19 mouse cellular contexts compared by ENCODE assay signal in genomic region chr6:120190365-120190764, GRCm38 (mm10).
DNase-seq lines count a peak whose midpoint lies in the region; ATAC-seq and TF ChIP-seq lines count a peak whose summit lies in the region.
"Had no signal": no experiment of that assay in that cellular context is flagged by ENCODE, and none has a peak within 500 bp of the region (broad histone marks: within the 10 kb centered on the region; RNA-seq: fewer than 3 reads in every experiment).

No protein-coding gene starts in this region.

- H3K79me2 ChIP-seq in macrophage (ENCODE audit: inconsistent target) = no peaks in the 10 kb centered on the region

- no peak for TF ChIP-seq CTCF in heart, postnatal 0 days (IDR thresholded peaks at IDR 0.05; ENCODE audit: low read depth)
- no peak for TF ChIP-seq CTCF in cerebellum, adult 2 months (IDR thresholded peaks at IDR 0.05; ENCODE audit: borderline replicate concordance, insufficient read depth, low read depth, low read length)

- no peak for ATAC-seq in heart, postnatal 0 days (ENCODE audit: insufficient read depth, low read depth)
- ATAC-seq: intestine, embryonic 16.5 days had no signal

- WGBS in heart, postnatal 0 days = 89% methylated on average over 4 of the region's 4 CpGs
- WGBS in macrophage (ENCODE audit: missing documents) = 48% methylated on average over 4 of the region's 4 CpGs
- 98% methylated on average over 4 of the region's 4 CpGs for WGBS in cerebellum, adult 2 months

- no peak overlapping the region for H3K9ac ChIP-seq in heart, postnatal 0 days (replicated peaks; ENCODE audit: low read depth, low read length)
- H3K9ac ChIP-seq: embryonic facial prominence, embryonic 12.5 days; hindbrain, embryonic 12.5 days; limb, embryonic 13.5 days; neural tube, embryonic 15.5 days; stomach, embryonic 15.5 days had no signal

- peak overlapping the region; percentile 5; the same call in 1 of the 2 replicates for H3K27ac ChIP-seq in heart, postnatal 0 days (ENCODE audit: low read depth)
- peak overlapping the region; percentile 95 for H3K27ac ChIP-seq in macrophage
- H3K27ac ChIP-seq in cerebellum, adult 2 months (ENCODE audit: insufficient read depth, low read length) = no peak overlapping the region
- H3K27ac ChIP-seq: embryonic facial prominence, embryonic 12.5 days; hindbrain, embryonic 12.5 days; kidney, postnatal 0 days; limb, embryonic 13.5 days; neural tube, embryonic 15.5 days; stomach, embryonic 15.5 days had no signal

- H3K27me3 ChIP-seq in heart, postnatal 0 days (ENCODE audit: control insufficient read depth, insufficient read depth, low read length) = no peaks in the 10 kb centered on the region
- no peaks in the 10 kb centered on the region for H3K27me3 ChIP-seq in cerebellum, adult 2 months (ENCODE audit: control insufficient read depth, insufficient read depth, low read length)
- H3K27me3 ChIP-seq: neural tube, embryonic 15.5 days; stomach, embryonic 15.5 days had no signal

- no peaks in the 10 kb centered on the region for H3K9me3 ChIP-seq in heart, postnatal 0 days (replicated peaks; ENCODE audit: control insufficient read depth, low read length)
- H3K9me3 ChIP-seq: embryonic facial prominence, embryonic 12.5 days; G1E; hindbrain, embryonic 12.5 days; limb, embryonic 13.5 days; neural tube, embryonic 15.5 days; stomach, embryonic 15.5 days had no signal

- no peak for TF ChIP-seq POLR2A in cerebellum, adult 2 months (IDR thresholded peaks at IDR 0.05; ENCODE audit: borderline replicate concordance, insufficient read depth, low read length)

- H3K4me1 ChIP-seq in heart, postnatal 0 days (ENCODE audit: control insufficient read depth, insufficient read depth) = peaks cover 18% of the 10 kb centered on the region
- H3K4me1 ChIP-seq in cerebellum, adult 2 months (ENCODE audit: control insufficient read depth, insufficient read depth, low read length) = no peaks in the 10 kb centered on the region; the same call in 1 of the 2 replicates

- no peaks in the 10 kb centered on the region for H3K36me3 ChIP-seq in heart, postnatal 0 days (replicated peaks; ENCODE audit: control insufficient read depth, insufficient read depth, low read length)
- no peaks in the 10 kb centered on the region for H3K36me3 ChIP-seq in macrophage (ENCODE audit: inconsistent target)
- H3K36me3 ChIP-seq: embryonic facial prominence, embryonic 12.5 days; G1E; hindbrain, embryonic 12.5 days; limb, embryonic 13.5 days; neural tube, embryonic 15.5 days; stomach, embryonic 15.5 days had no signal

- peak; percentile 36 for DNase-seq in adrenal gland, adult 2 months
- DNase-seq in adrenal gland, postnatal 25 days = no peak
- DNase-seq in heart, postnatal 0 days (ENCODE audit: low spot score) = no peak
- DNase-seq in heart, postnatal 4 days = no peak
- DNase-seq in Muller cell, postnatal 12 days (ENCODE audit: inconsistent ontology term) = peak; percentile 43
- no peak for DNase-seq in cerebellum, adult 2 months
- DNase-seq in lung, postnatal 25 days (ENCODE audit: low spot score) = no peak
- DNase-seq: cerebellum, adult 11-12 months; lung, adult 2 months; thymus, postnatal 25 days had no signal

- H3K4me3 ChIP-seq in heart, postnatal 0 days (ENCODE audit: low read depth, low read length) = no peak overlapping the region
- H3K4me3 ChIP-seq in macrophage (ENCODE audit: inconsistent target) = no peak overlapping the region
- H3K4me3 ChIP-seq in cerebellum, adult 2 months (replicated peaks; ENCODE audit: insufficient read depth, low read depth, low read length) = no peak overlapping the region
- H3K4me3 ChIP-seq: embryonic facial prominence, embryonic 12.5 days; hindbrain, embryonic 12.5 days; limb, embryonic 13.5 days; neural tube, embryonic 15.5 days; stomach, embryonic 15.5 days had no signal

- H3K4me2 ChIP-seq in heart, postnatal 0 days (ENCODE audit: low read depth, low read length) = no peak overlapping the region
- H3K4me2 ChIP-seq: embryonic facial prominence, embryonic 12.5 days; hindbrain, embryonic 12.5 days; limb, embryonic 13.5 days; neural tube, embryonic 15.5 days; stomach, embryonic 15.5 days had no signal

- no peak for TF ChIP-seq EP300 in heart, postnatal 0 days (IDR thresholded peaks at IDR 0.05; ENCODE audit: low read depth)

Comparison
In these comparisons a context has a peak if more than half of its experiments do, and no peak if none do; other contexts are left out.
1. DNase-seq: peak in adrenal gland, adult 2 months (single experiment) and Muller cell, postnatal 12 days (single experiment); none in adrenal gland, postnatal 25 days (single experiment), heart, postnatal 0 days (single experiment), heart, postnatal 4 days (single experiment), cerebellum, adult 2 months (0 of 2) and lung, postnatal 25 days (single experiment).